Mouse (Mus musculus): ENCODE data around the gene Cst13.
"Not testable (repeated sequence)": the region's sequence is repeated elsewhere in the genome, so short reads cannot be mapped to it uniquely, and the experiment has no call there.

Gene Cst13

DNA sequence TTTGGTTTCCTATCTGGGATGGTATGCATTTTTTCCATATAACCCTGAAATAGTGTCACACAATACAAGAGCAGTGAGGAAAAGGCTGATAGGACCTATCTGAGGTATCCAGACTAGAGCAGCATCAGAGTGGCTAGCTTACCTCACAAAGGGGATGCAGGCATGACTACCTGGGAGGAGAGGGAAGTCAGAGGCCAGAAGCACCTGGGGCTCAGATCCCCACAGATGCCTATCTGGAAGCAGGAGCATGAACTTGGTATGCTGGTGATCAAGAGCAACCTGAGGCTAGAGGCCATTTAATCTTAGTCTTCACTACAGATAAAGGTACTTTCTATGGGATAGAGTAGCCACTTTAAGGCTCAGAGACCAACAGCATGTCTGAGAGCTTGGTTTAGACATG is at the start of gene Cst13:
Gene Cst13, plus strand, starts transcription at position 173 of the 400 bp plus-strand sequence.
- peak; percentile 75 for DNase-seq

GRCm38 (mm10) chr2:148771397-148771796 is 48.5 kb upstream of the Cst13 start, which contains the start of gene Cst11:
TSS of gene Cst11 (minus strand) at chr2:148771497.
- DNase-seq = not testable (repeated sequence)

DNA sequence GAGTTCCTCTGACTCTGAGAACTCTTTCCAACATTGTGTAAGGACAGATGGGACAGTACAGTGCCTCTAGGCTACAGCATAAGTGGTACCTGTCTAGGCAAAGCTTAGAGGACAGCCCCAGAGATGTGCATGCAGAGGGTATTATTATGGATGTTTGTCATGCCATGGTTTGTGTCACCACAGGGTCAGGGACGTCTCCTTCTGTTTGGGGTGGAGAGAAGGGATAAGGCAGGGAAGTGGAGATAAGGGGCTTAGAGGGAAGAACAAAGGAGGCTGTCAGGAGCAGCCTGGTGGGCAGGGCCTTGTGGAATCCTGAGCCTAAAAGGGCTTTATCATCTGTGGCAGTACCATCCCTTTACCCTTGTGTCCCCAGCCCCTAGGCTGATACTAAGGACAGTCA is 38.2 kb upstream of the Cst13 start, which contains the start of gene 8030411F24Rik:
Gene 8030411F24Rik, plus strand, starts transcription at position 301 of the 400 bp plus-strand sequence.
- peak; percentile 64 for DNase-seq

GRCm38 (mm10) chr2:148789142-148789541 is 30.7 kb upstream of the Cst13 start, which contains the start of gene Cst12:
TSS of gene Cst12 (plus strand) at chr2:148789361.
- peak; percentile 80 for DNase-seq

- DNase-seq = no peak
Measured at GRCm38 (mm10) chr2:148798485-148798884, 21.4 kb upstream of the Cst13 start, which contains the start of gene Cst8. TSS of gene Cst8 (plus strand) at chr2:148798785.

DNA sequence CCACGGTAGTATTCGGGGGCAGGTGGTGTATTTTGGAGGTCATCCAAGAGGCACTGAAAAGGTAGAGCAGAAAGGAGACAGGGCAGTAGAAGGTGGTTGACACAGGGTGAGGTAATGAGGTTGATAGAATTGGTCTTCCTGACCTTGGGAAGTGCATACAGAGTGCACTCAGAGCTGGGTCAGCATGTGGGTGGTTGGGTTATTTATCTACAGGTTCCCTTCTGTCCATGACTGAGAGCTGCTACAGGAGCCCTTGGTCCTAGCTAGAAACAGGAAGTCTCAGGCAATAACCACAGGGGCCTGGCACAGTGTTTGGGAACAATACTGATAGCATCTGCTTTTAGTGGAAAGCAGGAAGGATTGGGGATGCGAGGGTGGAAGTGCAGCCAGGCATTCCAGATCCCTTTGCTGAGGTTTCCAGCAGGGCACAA is 18.4 kb upstream of the Cst13 start:
- peak; percentile 84 for DNase-seq

- no peak for DNase-seq
Measured at GRCm38 (mm10) chr2:148806696-148807095, 13.2 kb upstream of the Cst13 start.

- no peak for DNase-seq
Measured at GRCm38 (mm10) chr2:148825986-148826385, 6.1 kb downstream of the Cst13 start.

- DNase-seq = peak; percentile 79
Measured at GRCm38 (mm10) chr2:148834912-148835311, 15.0 kb downstream of the Cst13 start, which contains the start of gene Cst9. TSS of gene Cst9 (plus strand) at chr2:148835147.

DNA sequence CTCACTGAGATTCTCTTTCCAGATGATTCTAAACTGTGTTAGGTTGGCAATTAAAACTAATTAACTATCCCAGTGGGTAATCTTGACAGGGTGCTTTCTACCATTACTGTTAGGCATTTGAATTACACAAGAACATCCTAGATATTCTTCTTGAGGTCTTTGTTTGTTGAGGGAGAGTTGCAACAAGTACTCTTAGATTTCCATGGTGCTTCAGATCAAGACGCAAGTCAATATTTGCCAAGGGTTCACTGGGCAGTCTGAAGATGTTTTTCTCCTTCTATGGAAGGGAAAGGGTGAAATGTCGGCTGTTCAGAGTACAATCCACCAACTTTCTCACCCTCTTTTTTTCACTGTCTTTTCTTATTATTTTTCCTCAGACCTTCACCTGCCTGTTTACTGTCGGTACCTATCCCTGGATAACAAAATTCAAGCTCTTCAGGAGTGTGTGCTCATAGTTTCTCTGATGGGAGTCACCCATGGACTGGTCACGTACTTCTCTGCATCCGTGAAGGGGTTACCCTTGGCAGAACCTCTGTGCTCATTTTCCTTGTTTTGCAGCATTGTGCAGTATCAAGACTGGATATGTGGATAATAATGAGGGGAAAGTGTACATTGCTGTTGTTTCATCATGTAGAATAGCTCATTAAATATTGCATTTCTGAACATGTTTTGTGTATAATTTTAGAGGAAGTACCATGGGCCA is 18.3 kb downstream of the Cst13 start:
- DNase-seq = peak; percentile 39

DNA sequence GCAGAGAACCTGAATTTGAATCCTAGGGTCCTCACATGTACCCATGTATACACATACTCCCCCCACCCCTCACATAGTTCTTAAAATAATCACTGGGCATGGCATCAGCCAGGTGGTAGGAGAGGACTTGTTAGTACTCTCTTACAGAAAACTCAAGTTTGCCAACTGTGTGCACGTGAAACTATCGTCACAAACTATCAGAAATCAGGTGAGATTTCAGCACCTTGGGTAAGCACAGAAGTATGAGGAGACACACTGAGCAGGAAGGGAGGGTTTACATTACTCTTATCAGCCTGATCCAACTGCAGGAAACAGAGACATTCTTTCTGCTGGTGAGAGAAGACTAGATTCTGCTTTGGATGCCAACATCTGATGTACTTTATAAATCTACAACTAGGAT is 19.3 kb downstream of the Cst13 start:
- DNase-seq = no peak

GRCm38 (mm10) chr2:148851116-148851906 is 31.4 kb downstream of the Cst13 start:
- DNase-seq = peak; percentile 96

- peak; percentile 94 for DNase-seq
Measured at GRCm38 (mm10) chr2:148856630-148857400, 36.9 kb downstream of the Cst13 start.

GRCm38 (mm10) chr2:148857506-148857905 is 37.6 kb downstream of the Cst13 start:
- DNase-seq = peak; percentile 83

- peak; percentile 79 for DNase-seq
Measured at GRCm38 (mm10) chr2:148860993-148861392, 41.1 kb downstream of the Cst13 start.

DNA sequence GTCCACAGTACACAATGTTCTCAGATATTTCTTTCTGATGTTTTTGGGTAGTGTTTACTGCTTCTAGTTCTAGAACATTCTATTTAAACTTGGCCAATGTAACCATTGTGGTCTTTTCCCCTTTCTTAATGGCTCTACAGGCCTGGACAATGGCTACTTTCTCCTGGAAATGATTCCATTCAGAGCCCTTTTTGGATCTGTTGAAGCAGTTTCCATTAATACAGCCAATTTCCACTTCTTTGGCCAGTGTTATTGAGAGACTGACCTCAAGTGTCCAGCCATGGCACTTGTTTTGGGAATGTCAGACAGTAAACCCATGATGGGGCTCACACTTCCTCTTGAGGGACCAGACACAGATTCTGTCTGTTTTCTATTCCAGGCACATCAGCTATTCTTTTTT is 41.8 kb downstream of the Cst13 start:
- DNase-seq = peak; percentile 94

- DNase-seq = peak; percentile 96
Measured at GRCm38 (mm10) chr2:148864966-148865365, 45.1 kb downstream of the Cst13 start, which contains the start of gene 9230104L09Rik. TSS of gene 9230104L09Rik (minus strand) at chr2:148865038.

DNA sequence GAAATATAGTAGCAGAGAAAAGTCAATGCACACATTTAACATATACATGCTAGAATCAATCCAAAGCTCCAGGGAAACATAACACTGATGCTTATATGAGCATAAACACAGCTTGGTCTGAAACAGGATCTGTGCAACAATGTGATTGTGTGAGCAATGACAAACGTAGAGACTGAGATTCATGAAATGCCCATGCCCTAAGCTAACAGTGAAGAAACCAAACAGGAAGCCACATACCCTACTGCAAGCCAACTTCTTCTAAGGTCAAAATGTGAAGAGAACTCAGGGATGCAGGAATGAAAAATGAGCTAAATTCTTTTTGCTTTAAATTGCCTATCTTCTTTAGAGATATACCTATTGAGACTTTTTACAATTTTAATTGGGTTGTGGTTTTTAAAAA is 49.1 kb downstream of the Cst13 start:
- DNase-seq = no peak

GRCm38 (mm10) chr2:148870526-148870925 is 50.6 kb downstream of the Cst13 start:
- peak; percentile 82 for DNase-seq

DNA sequence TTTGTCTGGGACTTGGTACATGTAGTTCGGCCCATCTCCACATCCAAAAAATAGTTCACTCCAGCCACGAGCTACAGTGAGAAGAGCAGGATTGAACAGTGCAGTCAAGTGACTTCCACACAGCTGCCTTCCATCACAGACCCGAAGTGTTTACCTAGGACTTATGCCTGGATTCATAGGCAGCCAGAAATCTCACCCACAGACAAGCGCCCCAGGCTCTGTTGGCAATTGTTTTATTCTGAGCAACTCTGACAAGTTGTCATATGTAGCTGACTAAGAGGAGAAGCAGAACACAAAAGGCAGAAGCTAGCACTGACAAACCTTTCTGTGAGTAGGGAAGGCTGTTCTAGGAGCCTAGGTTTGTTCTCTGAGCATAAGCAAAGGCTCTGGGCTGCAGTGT is 53.0 kb downstream of the Cst13 start:
- peak; percentile 94 for DNase-seq

DNA sequence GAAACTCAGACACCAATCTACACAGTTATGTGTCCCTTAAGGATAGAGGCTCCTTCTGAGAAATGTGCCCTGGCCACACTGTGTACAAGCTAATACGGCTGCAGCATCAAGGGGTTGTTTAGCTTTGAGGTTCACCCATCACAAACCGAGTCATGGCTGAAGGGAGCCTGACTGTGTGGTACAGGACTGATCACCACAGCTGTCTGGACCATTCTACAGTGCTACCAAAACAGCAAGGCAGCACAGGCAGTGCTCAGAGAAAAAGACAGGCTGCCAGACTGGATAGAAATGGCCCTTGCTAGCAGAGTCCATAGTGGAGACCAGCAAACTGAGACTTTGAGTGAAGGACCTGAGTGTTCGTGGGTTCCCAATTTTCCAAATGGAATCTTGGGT is 54.3 kb downstream of the Cst13 start:
- peak; percentile 86 for DNase-seq

DNA sequence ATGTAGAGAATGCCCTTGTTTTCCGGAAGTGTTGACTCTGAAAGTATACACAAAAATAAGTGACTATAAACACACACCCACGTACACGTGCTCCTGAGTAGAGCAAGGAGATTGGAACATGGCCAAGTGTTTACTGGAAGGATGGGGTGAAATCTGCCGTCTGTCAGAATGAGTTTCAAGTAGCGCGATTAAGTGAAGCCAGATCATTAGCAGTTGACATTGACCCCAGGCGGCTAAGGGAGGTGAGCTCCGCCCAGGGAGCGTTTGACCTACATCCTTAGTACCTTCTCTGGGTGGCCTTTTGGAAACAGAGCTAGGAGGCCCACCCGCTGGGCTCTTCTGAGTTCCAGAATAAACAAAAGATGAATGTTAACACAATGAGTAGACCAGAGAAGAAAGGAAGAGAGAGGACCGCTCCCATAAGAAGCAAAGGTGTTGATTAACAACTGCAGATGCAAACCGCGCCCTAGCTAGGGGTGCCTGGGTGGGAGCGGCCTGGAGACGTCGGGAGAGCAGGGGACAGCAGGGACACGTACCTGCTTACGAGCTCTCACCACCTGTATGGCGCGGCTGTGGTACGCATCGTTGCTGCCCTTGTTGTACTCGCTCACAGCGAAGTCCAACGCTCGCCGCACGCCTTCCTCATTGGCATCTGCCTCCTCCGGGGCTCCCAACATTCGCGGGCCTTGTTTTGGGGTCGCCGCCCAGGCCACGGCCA is 54.9 kb downstream of the Cst13 start:
- DNase-seq = peak; percentile 94

Measured in heart, adult 11 months (tissue).